In the genomic region with DNA sequence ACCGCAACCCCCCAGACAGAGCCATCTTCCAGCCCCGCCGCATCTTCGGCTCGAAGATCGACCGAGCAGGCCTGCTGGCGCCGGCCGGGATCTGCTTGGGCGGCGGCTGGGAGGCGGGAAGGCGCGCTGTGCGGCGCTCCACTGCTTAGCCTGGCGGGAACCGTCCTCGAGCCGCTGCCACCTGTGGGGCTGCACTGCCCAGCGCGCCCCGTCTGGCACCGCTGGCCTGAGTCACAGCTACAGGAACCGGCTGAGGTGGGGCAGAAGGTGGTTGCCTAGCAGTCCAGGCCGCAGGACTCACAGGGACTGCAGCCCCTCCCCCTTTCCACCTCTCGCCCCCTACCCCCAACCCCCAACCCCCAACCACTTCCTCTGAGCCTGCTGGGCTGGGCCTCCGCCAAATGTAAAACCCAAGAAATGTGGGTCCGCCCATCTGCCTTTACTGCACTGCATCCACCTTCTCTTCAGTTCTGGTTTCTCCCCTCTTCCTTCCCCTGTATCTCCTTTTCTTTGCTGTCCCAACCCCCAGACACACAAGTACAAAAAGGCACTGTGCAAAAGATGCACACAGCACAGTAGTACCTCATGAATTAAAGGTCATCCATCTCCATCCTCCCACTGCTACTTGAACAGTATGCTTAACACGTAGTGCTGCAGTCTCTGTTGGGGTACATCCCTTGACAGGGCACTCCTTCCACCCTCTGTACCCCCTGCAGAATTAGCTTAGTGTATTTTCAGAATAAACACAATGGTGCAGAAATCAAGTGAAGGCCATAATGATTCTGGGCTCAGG, we compare ENCODE assay signal across 8 mouse cellular contexts. TPM values are rescaled to one million over a fixed set of nuclear protein-coding genes. Genes with fewer than 3 reads are reported as not detected.
DNase-seq lines count a peak whose midpoint lies in the region; ATAC-seq and TF ChIP-seq lines count a peak whose summit lies in the region.

Gene Zdhhc15, minus strand, starts transcription at position 308 of the 793 bp plus-strand sequence.

- H3K36me3 ChIP-seq in forebrain, embryonic 10.5 days (replicated peaks), result no peaks in the 10 kb centered on the region
- H3K36me3 ChIP-seq in heart, embryonic 14.5 days (ENCODE audit: control insufficient read depth, insufficient read depth, low read length), result no peaks in the 10 kb centered on the region
- no peaks in the 10 kb centered on the region for H3K36me3 ChIP-seq in kidney, postnatal 0 days (ENCODE audit: insufficient read depth, low read length)
- no peaks in the 10 kb centered on the region for H3K36me3 ChIP-seq in liver, adult 2 months (ENCODE audit: control insufficient read depth, insufficient read depth, low read length)
- H3K36me3 ChIP-seq in myocyte (ENCODE audit: control insufficient read depth, insufficient read depth), result no peaks in the 10 kb centered on the region

- H3K4me1 ChIP-seq in forebrain, embryonic 10.5 days, result peaks cover 12% of the 10 kb centered on the region; the same call in 1 of the 2 replicates
- no peaks in the 10 kb centered on the region for H3K4me1 ChIP-seq in heart, embryonic 14.5 days (ENCODE audit: control insufficient read depth in 2 of 2, insufficient read depth in 2 of 2, low read length in 2 of 2)
- H3K4me1 ChIP-seq in kidney, postnatal 0 days (replicated peaks; ENCODE audit: insufficient read depth, low read length), result no peaks in the 10 kb centered on the region
- H3K4me1 ChIP-seq in liver, adult 2 months (ENCODE audit: control insufficient read depth, insufficient read depth, low read length), result no peaks in the 10 kb centered on the region

- no peaks in the 10 kb centered on the region for H3K79me2 ChIP-seq in liver, adult 2 months (ENCODE audit: control insufficient read depth, insufficient read depth, low read length)
- no peaks in the 10 kb centered on the region for H3K79me2 ChIP-seq in myocyte (ENCODE audit: control insufficient read depth, insufficient read depth)

- TF ChIP-seq CTCF in kidney, postnatal 0 days (IDR thresholded peaks at IDR 0.05; ENCODE audit: low read depth), result no peak
- no peak for TF ChIP-seq CTCF in liver, adult 2 months (IDR thresholded peaks at IDR 0.05; ENCODE audit: low read depth, low read length)

- peak; percentile 85 for ATAC-seq in heart, embryonic 14.5 days (ENCODE audit: insufficient number of reproducible peaks, insufficient read depth, low FRiP score, low read depth)
- ATAC-seq in kidney, postnatal 0 days (replicated peaks; ENCODE audit: low FRiP score, low read depth), result peak; percentile 95

- peak; percentile 6 for DNase-seq in cerebellum, adult 11 months
- DNase-seq in cerebellum, adult 9-10 months, result no peak
- DNase-seq in forebrain, embryonic 10.5 days (ENCODE audit: extremely low spot score, low spot score), result peak; percentile 58
- DNase-seq in kidney, postnatal 0 days (ENCODE audit: low spot score), result peak; percentile 72
- no peak for DNase-seq in liver, adult 2 months (ENCODE audit: extremely low read depth, low read depth, low spot score)
- DNase-seq in spleen, postnatal 4 days (ENCODE audit: low spot score in 2 of 2), result peak; percentile 63 to 83

- peaks cover 90% of the 10 kb centered on the region for H3K27me3 ChIP-seq in forebrain, embryonic 10.5 days (ENCODE audit: poor library complexity, severe bottlenecking)
- no peaks in the 10 kb centered on the region for H3K27me3 ChIP-seq in heart, embryonic 14.5 days (ENCODE audit: control insufficient read depth, insufficient read depth, low read length)
- no peaks in the 10 kb centered on the region for H3K27me3 ChIP-seq in kidney, postnatal 0 days (ENCODE audit: insufficient read depth, low read length)
- H3K27me3 ChIP-seq in liver, adult 2 months (ENCODE audit: control insufficient read depth, insufficient read depth, low read length), result no peaks in the 10 kb centered on the region
- no peaks in the 10 kb centered on the region for H3K27me3 ChIP-seq in myocyte (ENCODE audit: control insufficient read depth, insufficient read depth, insufficient read length)

- no peak within 1 kb of the TSS for H3ac ChIP-seq in myocyte (ENCODE audit: control insufficient read depth, insufficient read length)

- 13% methylated on average over 30 of the region's 31 CpGs for WGBS in forebrain, embryonic 10.5 days
- WGBS in heart, embryonic 14.5 days, result 16% methylated on average over 29 of the region's 31 CpGs
- WGBS in kidney, postnatal 0 days, result 20% methylated on average over 31 of the region's 31 CpGs
- WGBS in liver, adult 2 months, result 5% methylated on average over 23 of the region's 31 CpGs

- H3K4me2 ChIP-seq in heart, embryonic 14.5 days (ENCODE audit: low read length), result peak within 1 kb of the TSS; percentile 74
- peak within 1 kb of the TSS; percentile 64 for H3K4me2 ChIP-seq in kidney, postnatal 0 days (ENCODE audit: low read length)
- H3K4me2 ChIP-seq in myocyte (ENCODE audit: low read depth), result peak within 1 kb of the TSS; percentile 50

- no peaks in the 10 kb centered on the region for H3K9me3 ChIP-seq in forebrain, embryonic 10.5 days
- H3K9me3 ChIP-seq in heart, embryonic 14.5 days (ENCODE audit: control insufficient read depth, low read length), result no peaks in the 10 kb centered on the region
- H3K9me3 ChIP-seq in kidney, postnatal 0 days (replicated peaks; ENCODE audit: low read length), result no peaks in the 10 kb centered on the region

- H3K27ac ChIP-seq in forebrain, embryonic 10.5 days, result peak within 1 kb of the TSS; percentile 88
- peak within 1 kb of the TSS; percentile 24 to 55 for H3K27ac ChIP-seq in heart, embryonic 14.5 days (replicated peaks in 1 of 2; ENCODE audit: control insufficient read depth in 1 of 2, insufficient read depth in 1 of 2, low read depth in 2 of 2, low read length in 2 of 2)
- 0 out of 2 replicates have a peak within 1 kb of the TSS, but pooled peaks have one; percentile 8 for H3K27ac ChIP-seq in kidney, postnatal 0 days
- no peak within 1 kb of the TSS for H3K27ac ChIP-seq in liver, adult 2 months (replicated peaks; ENCODE audit: insufficient read depth, low read depth, low read length)

- peak within 1 kb of the TSS; percentile 74 for H3K9ac ChIP-seq in heart, embryonic 14.5 days (ENCODE audit: low read length)
- peak within 1 kb of the TSS; percentile 62 for H3K9ac ChIP-seq in kidney, postnatal 0 days (ENCODE audit: low read depth, low read length)
- peak within 1 kb of the TSS; percentile 67 for H3K9ac ChIP-seq in liver, adult 2 months (ENCODE audit: low read depth, low read length)

- no peak for TF ChIP-seq POLR2A in liver, adult 2 months (IDR thresholded peaks at IDR 0.05; ENCODE audit: extremely low read depth, insufficient read depth, low read length)
- no peak for TF ChIP-seq POLR2A in myocyte (IDR thresholded peaks at IDR 0.05; ENCODE audit: insufficient read length, low read depth)

- peak within 1 kb of the TSS; percentile 57 for H3K4me3 ChIP-seq in forebrain, embryonic 10.5 days
- peak within 1 kb of the TSS; percentile 52 to 54 for H3K4me3 ChIP-seq in heart, embryonic 14.5 days (ENCODE audit: control insufficient read depth in 1 of 2, insufficient read depth in 1 of 2, low read depth in 1 of 2, low read length in 2 of 2)
- peak within 1 kb of the TSS; percentile 52 for H3K4me3 ChIP-seq in kidney, postnatal 0 days (replicated peaks; ENCODE audit: low read depth, low read length)
- peak within 1 kb of the TSS; percentile 70 for H3K4me3 ChIP-seq in liver, adult 2 months (ENCODE audit: insufficient read depth, low read depth, low read length)
- H3K4me3 ChIP-seq in myocyte, result peak within 1 kb of the TSS; percentile 11

TF ChIP-seq in myocyte, 11 proteins besides CTCF, POLR2A, EP300 and RAD21:
- TF ChIP-seq CEBPB (IDR thresholded peaks at IDR 0.05; ENCODE audit: insufficient read depth, poor library complexity, severe bottlenecking) (no peak), SRF (IDR thresholded peaks at IDR 0.05; ENCODE audit: control insufficient read depth, insufficient read length, low read depth) (no peak), REST (IDR thresholded peaks at IDR 0.05; ENCODE audit: insufficient read depth, insufficient read length) (no peak), MYOG (IDR thresholded peaks at IDR 0.05; ENCODE audit: control insufficient read depth in 1 of 3, insufficient read depth in 1 of 3, insufficient read length in 2 of 3, low read depth in 2 of 3) (peak in 1 of 3 experiments; percentile 32), E2F4 (IDR thresholded peaks at IDR 0.05; ENCODE audit: insufficient read depth) (no peak), MAX (IDR thresholded peaks at IDR 0.05; ENCODE audit: low read depth) (no peak), POLR2AphosphoS2 (IDR thresholded peaks at IDR 0.05; ENCODE audit: insufficient read length, low read depth) (no peak), TCF12 (IDR thresholded peaks at IDR 0.05; ENCODE audit: insufficient read depth, poor library complexity, severe bottlenecking) (no peak), MYOD1 (IDR thresholded peaks at IDR 0.05; ENCODE audit: control insufficient read depth in 1 of 3, insufficient read length in 2 of 3, low read depth in 2 of 3) (peak in 1 of 3 experiments; percentile 33), TCF3 (IDR thresholded peaks at IDR 0.05; ENCODE audit: insufficient read length, low read depth) (no peak), USF1 (IDR thresholded peaks at IDR 0.05; ENCODE audit: low read depth) (no peak)
TF ChIP-seq in myocyte: peak in this region for 2.

RNA-seq across cellular contexts. Expression of gene Zdhhc15, which starts in this region (rescaled TPM):
- polyA plus RNA-seq in forebrain, embryonic 10.5 days (2016; fragmentation: Nextera tagmentation; extraction: Ambion mirVana), result 10.2 and 11.8 TPM in 2 replicates
- polyA plus RNA-seq in heart, embryonic 14.5 days (2014; fragmentation: Nextera tagmentation; extraction: Ambion mirVana), result 6.1 and 6.3 TPM in 2 replicates
- polyA plus RNA-seq in kidney, postnatal 0 days (2015; fragmentation: Nextera tagmentation; extraction: Ambion mirVana), result 6.2 and 6.5 TPM in 2 replicates
- total RNA-seq in liver, adult 2 months (2014; rRNA removed), result 0.09 and 0.13 TPM in 2 replicates
- 0.01 and 0.02 TPM in 2 replicates for polyA plus RNA-seq in liver, adult 2 months (2012; rRNA removed)
- polyA plus RNA-seq in myocyte (2012; fragmentation: generic; extraction: Trizol), result 0.56 TPM

Comparison
In these comparisons a context has a peak if more than half of its experiments do, and no peak if none do; other contexts are left out.
1. DNase-seq: peak in cerebellum, adult 11 months (single experiment), forebrain, embryonic 10.5 days (single experiment), kidney, postnatal 0 days (single experiment) and spleen, postnatal 4 days (2 of 2); none in cerebellum, adult 9-10 months (single experiment) and liver, adult 2 months (single experiment).
2. H3K4me3 ChIP-seq: peak in every context shown above with its lines; median percentile 70 in liver, adult 2 months; 57 in forebrain, embryonic 10.5 days; 53 in heart, embryonic 14.5 days; 52 in kidney, postnatal 0 days; 11 in myocyte.
3. Peak in every context shown above with its lines, with median percentiles within 50 percentile points of each other: H3K4me2 ChIP-seq and H3K9ac ChIP-seq.